Mouse (Mus musculus) CH12.LX (cell line): ENCODE measurements around the gene Ccdc120. TPM values are rescaled to one million over a fixed set of nuclear protein-coding genes. Genes with fewer than 3 reads are reported as not detected.

Source experiments
- DNase-seq: peaks from one replicate; pipeline ENCODE4 v3.0.0-alpha.2; 2013; ENCODE audit errors: extremely low read depth
- H3K27ac ChIP-seq: 2 replicates; pipeline ENCODE4 v1.5.1; 2012; ENCODE audit warnings: low read depth, mild to moderate bottlenecking, control low read depth, moderate library complexity; ENCODE audit not compliant: insufficient read depth
- H3K27me3 ChIP-seq: replicated peaks from 2 replicates; pipeline ENCODE3; 2012; ENCODE audit warnings: inconsistent platforms
- H3K36me3 ChIP-seq, 2 experiments: replicated peaks in 1 of 2; 2 replicates each; pipeline versions ENCODE3 to v1.6.1; 2012; ENCODE audit warnings: inconsistent platforms in 1 of 2, low read length in 1 of 2, mild to moderate bottlenecking in 1 of 2, mixed read lengths in 1 of 2, moderate library complexity in 1 of 2; ENCODE audit not compliant: control insufficient read depth in 1 of 2, insufficient read depth in 1 of 2
- H3K4me1 ChIP-seq, 2 experiments: 2 replicates each; pipeline ENCODE4 v1.6.1; 2012; ENCODE audit warnings: inconsistent platforms in 1 of 2, moderate library complexity in 1 of 2; ENCODE audit not compliant: insufficient read depth in 2 of 2, control insufficient read depth in 1 of 2
- H3K4me2 ChIP-seq: 2 replicates; pipeline ENCODE4 v1.6.1; 2012; ENCODE audit warnings: low read depth, mild to moderate bottlenecking, control low read depth; ENCODE audit not compliant: poor library complexity, insufficient read depth, severe bottlenecking
- H3K4me3 ChIP-seq, 3 experiments: fragments of 150-350 bp in 1 of 3; sonication (generic) in 1 of 3; replicated peaks in 1 of 3; 2 replicates each; pipeline versions ENCODE3 to v1.5.1; 2011 to 2012; ENCODE audit warnings: low read depth in 2 of 3, low read length in 2 of 3, mild to moderate bottlenecking in 2 of 3, moderate library complexity in 2 of 3, control low read depth in 1 of 3, improper control_type of control experiment in 1 of 3, inconsistent platforms in 1 of 3, mixed read lengths in 1 of 3; ENCODE audit not compliant: poor library complexity in 1 of 3
- H3K79me2 ChIP-seq: replicated peaks from 2 replicates; pipeline ENCODE4 v1.6.1; 2012; ENCODE audit warnings: mild to moderate bottlenecking, moderate library complexity; ENCODE audit not compliant: control insufficient read depth, poor library complexity, insufficient read depth, severe bottlenecking; ENCODE audit errors: extremely low read depth
- H3K9ac ChIP-seq: 2 replicates; pipeline ENCODE4 v1.6.1; 2012; ENCODE audit warnings: low read depth, mild to moderate bottlenecking, control low read depth, moderate library complexity; ENCODE audit not compliant: insufficient read depth
- H3K9me3 ChIP-seq: replicated peaks from 2 replicates; pipeline ENCODE3; 2012; ENCODE audit warnings: low read length, inconsistent platforms, mixed read lengths
- BHLHE40 ChIP-seq: IDR thresholded peaks from 2 replicates; pipeline ENCODE4 v1.6.1; 2011; ENCODE audit warnings: mild to moderate bottlenecking, low read depth, low read length, improper control_type of control experiment
- CHD1 ChIP-seq: IDR thresholded peaks from 2 replicates; pipeline ENCODE4 v1.6.1; 2012; ENCODE audit warnings: low read depth, low read length, improper control_type of control experiment, inconsistent platforms
- E2F4 ChIP-seq: IDR thresholded peaks from 2 replicates; pipeline ENCODE4 v1.6.1; 2011; ENCODE audit warnings: low read depth, low read length, improper control_type of control experiment; ENCODE audit not compliant: insufficient replicate concordance
- ELF1 ChIP-seq: IDR thresholded peaks from 2 replicates; pipeline ENCODE4 v1.6.1; 2014; ENCODE audit warnings: low read depth, mild to moderate bottlenecking, inconsistent platforms, low read length, improper control_type of control experiment
- ETS1 ChIP-seq: conservative IDR thresholded peaks from 2 replicates; pipeline ENCODE4 v1.6.1; 2012; ENCODE audit warnings: low read depth, mild to moderate bottlenecking, inconsistent platforms, low read length, improper control_type of control experiment, moderate library complexity
- GABPA ChIP-seq: IDR thresholded peaks from 2 replicates; pipeline ENCODE4 v1.6.1; 2012; ENCODE audit warnings: low read depth, low read length, improper control_type of control experiment, inconsistent platforms; ENCODE audit not compliant: insufficient replicate concordance
- IRF4 ChIP-seq: IDR thresholded peaks from 2 replicates; pipeline ENCODE4 v1.6.1; 2014; ENCODE audit warnings: low read depth, mild to moderate bottlenecking, inconsistent platforms, low read length, improper control_type of control experiment
- JUND ChIP-seq: conservative IDR thresholded peaks from 2 replicates; pipeline ENCODE4 v1.6.1; 2011; ENCODE audit warnings: low read depth, low read length, improper control_type of control experiment
- KAT2A ChIP-seq: IDR thresholded peaks from 2 replicates; pipeline ENCODE4 v1.6.1; 2012; ENCODE audit warnings: low read length, improper control_type of control experiment, inconsistent platforms; ENCODE audit not compliant: insufficient replicate concordance
- MAFK ChIP-seq: IDR thresholded peaks from 2 replicates; pipeline ENCODE4 v1.6.1; 2011; ENCODE audit warnings: low read length, improper control_type of control experiment; ENCODE audit not compliant: insufficient replicate concordance
- MAZ ChIP-seq: IDR thresholded peaks from 2 replicates; pipeline ENCODE4 v1.6.1; 2012; ENCODE audit warnings: low read depth, mild to moderate bottlenecking, inconsistent platforms, low read length, improper control_type of control experiment, moderate library complexity
- MEF2A ChIP-seq: IDR thresholded peaks from 2 replicates; pipeline ENCODE4 v1.6.1; 2014; ENCODE audit warnings: low read depth, mild to moderate bottlenecking, inconsistent platforms, low read length, improper control_type of control experiment, borderline replicate concordance
- MXI1 ChIP-seq: IDR thresholded peaks from 2 replicates; pipeline ENCODE4 v1.6.1; 2011; ENCODE audit warnings: mild to moderate bottlenecking, low read depth, low read length, improper control_type of control experiment
- NELFE ChIP-seq: IDR thresholded peaks from 2 replicates; pipeline ENCODE4 v1.6.1; 2011; ENCODE audit warnings: low read depth, low read length, improper control_type of control experiment
- NRF1 ChIP-seq: IDR thresholded peaks from 2 replicates; pipeline ENCODE4 v1.6.1; 2014; ENCODE audit warnings: low read depth, mild to moderate bottlenecking, inconsistent platforms, low read length, improper control_type of control experiment, moderate library complexity
- POLR2AphosphoS2 ChIP-seq: IDR thresholded peaks from 2 replicates; pipeline ENCODE4 v1.6.1; 2011; ENCODE audit warnings: low read depth, low read length, improper control_type of control experiment
- RAD21 ChIP-seq: IDR thresholded peaks from 2 replicates; pipeline ENCODE4 v1.6.1; 2011; ENCODE audit warnings: low read depth, mild to moderate bottlenecking, low read length, improper control_type of control experiment, moderate library complexity
- RCOR1 ChIP-seq: conservative IDR thresholded peaks from 2 replicates; pipeline ENCODE4 v1.6.1; 2012; ENCODE audit warnings: low read depth, mild to moderate bottlenecking, inconsistent platforms, low read length, improper control_type of control experiment
- SIN3A ChIP-seq: IDR thresholded peaks from 2 replicates; pipeline ENCODE4 v1.6.1; 2012; ENCODE audit warnings: low read length, improper control_type of control experiment, inconsistent platforms
- TBP ChIP-seq: conservative IDR thresholded peaks from 2 replicates; pipeline ENCODE4 v1.6.1; 2011; ENCODE audit warnings: low read depth, low read length, improper control_type of control experiment
- UBTF ChIP-seq: IDR thresholded peaks from 2 replicates; pipeline ENCODE4 v1.6.1; 2012; ENCODE audit warnings: low read depth, mild to moderate bottlenecking, inconsistent platforms, low read length, improper control_type of control experiment, moderate library complexity
- USF2 ChIP-seq: conservative IDR thresholded peaks from 2 replicates; pipeline ENCODE4 v1.6.1; 2011; ENCODE audit warnings: low read depth, low read length, improper control_type of control experiment
- ZKSCAN1 ChIP-seq: IDR thresholded peaks from 2 replicates; pipeline ENCODE4 v1.6.1; 2012; ENCODE audit warnings: low read depth, inconsistent platforms, low read length, improper control_type of control experiment, borderline replicate concordance
- ZMIZ1 ChIP-seq: IDR thresholded peaks from 2 replicates; pipeline ENCODE4 v1.6.1; 2012; ENCODE audit warnings: low read depth, mild to moderate bottlenecking, inconsistent platforms, low read length, improper control_type of control experiment
- dilution Hi-C: fragments of 300-500 bp; cut with MboI; formaldehyde crosslinking; loops from 2 replicates; pipeline ENCODE4 v1.14.3; 2020; ENCODE audit warnings: low sequenced_read_pairs; ENCODE audit not compliant: extremely low pct_unique_long_range_greater_than_20kb, extremely low pct_ligation_motif_present
- in situ Hi-C: fragments of 300-500 bp; cut with MboI; formaldehyde crosslinking; loops from 3 replicates; pipeline ENCODE4 v1.14.3; 2019; ENCODE audit warnings: low sequenced_read_pairs, low pct_ligation_motif_present, low pct_unique_long_range_greater_than_20kb, mixed read lengths
- polyA plus RNA-seq: library from polyadenylated mRNA; unstranded; fragments of >175 nt; gene quantifications from 2 replicates; pipeline ENCODE4 v1.2.1, GENCODE M21; 2012; ENCODE audit warnings: low read depth; ENCODE audit not compliant: insufficient read length
- total RNA-seq, 2 experiments: library from RNA; depleted of rRNA; stranded (reverse); fragments of 300-350 nt in 1 of 2; fragments of >200 nt in 1 of 2; gene quantifications; 2 replicates each; pipeline ENCODE4 v1.2.3; 2012 to 2014

Gene Ccdc120
- total and polyA plus RNA-seq, 3 experiments = 4.4 to 9.0 (median 6.9) TPM

- H3K9me3 ChIP-seq = no peaks in the 10 kb centered on the region
- no peak for DNase-seq
- no peak overlapping the region for H3K9ac ChIP-seq
- H3K4me2 ChIP-seq = no peak overlapping the region
- dilution Hi-C loops = no loop called here
- peaks cover 20% of the 10 kb centered on the region for H3K79me2 ChIP-seq
- H3K4me1 ChIP-seq = peaks cover 2 to 19% of the 10 kb centered on the region in 2 experiments; a peak in 3 of 4 replicates
- no peak overlapping the region for H3K4me3 ChIP-seq
- peaks cover 37 to 53% of the 10 kb centered on the region in 2 experiments for H3K36me3 ChIP-seq
- TF ChIP-seq RAD21 = no peak
- TF ChIP-seq MAFK = 0 out of 2 replicates have a peak, but pooled peaks have one; percentile 5
- TF ChIP-seq, all 38 proteins: peak for 1
- in situ Hi-C loops = no loop called here
- H3K27me3 ChIP-seq = no peaks in the 10 kb centered on the region
- no peak overlapping the region for H3K27ac ChIP-seq
These were observed 15.1 kb upstream of the Ccdc120 start for GRCm38 (mm10) chrX:7765764-7766163.

GRCm38 (mm10) chrX:7765281-7765670 is 14.6 kb upstream of the Ccdc120 start:
- no peak overlapping the region for H3K9ac ChIP-seq
- H3K36me3 ChIP-seq = peaks cover 33 to 48% of the 10 kb centered on the region in 2 experiments
- H3K79me2 ChIP-seq = peaks cover 20% of the 10 kb centered on the region
- dilution Hi-C loops = no loop called here
- DNase-seq = no peak
- no peaks in the 10 kb centered on the region for H3K27me3 ChIP-seq
- no peak overlapping the region for H3K27ac ChIP-seq
- peaks cover 2 to 19% of the 10 kb centered on the region in 2 experiments; a peak in 3 of 4 replicates for H3K4me1 ChIP-seq
- no peak for TF ChIP-seq MXI1
- no peak for TF ChIP-seq SIN3A
- TF ChIP-seq IRF4 = no peak
- TF ChIP-seq TBP = no peak
- no peak for TF ChIP-seq UBTF
- no peak for TF ChIP-seq RAD21
- no peak for TF ChIP-seq ZKSCAN1
- no peak for TF ChIP-seq MEF2A
- no peak overlapping the region for H3K4me2 ChIP-seq
- in situ Hi-C loops = no loop called here
- H3K4me3 ChIP-seq = no peak overlapping the region
- H3K9me3 ChIP-seq = no peaks in the 10 kb centered on the region

- peaks cover 2 to 19% of the 10 kb centered on the region in 2 experiments; a peak in 3 of 4 replicates for H3K4me1 ChIP-seq
- H3K27ac ChIP-seq = no peak overlapping the region
- H3K4me3 ChIP-seq = peak overlapping the region in 2 of 3 experiments; percentile 70 to 88
- H3K4me2 ChIP-seq = peak overlapping the region; percentile 41
- peaks cover 20% of the 10 kb centered on the region for H3K79me2 ChIP-seq
- dilution Hi-C loops = no loop called here
- in situ Hi-C loops = no loop called here
- DNase-seq = no peak
- no peaks in the 10 kb centered on the region for H3K27me3 ChIP-seq
- peaks cover 31 to 43% of the 10 kb centered on the region in 2 experiments for H3K36me3 ChIP-seq
- H3K9me3 ChIP-seq = no peaks in the 10 kb centered on the region
- H3K9ac ChIP-seq = no peak overlapping the region
- no peak for TF ChIP-seq TBP
- no peak for TF ChIP-seq MXI1
- TF ChIP-seq NELFE = no peak
- TF ChIP-seq POLR2AphosphoS2 = no peak
- TF ChIP-seq GABPA = no peak
- TF ChIP-seq JUND = no peak
- TF ChIP-seq RAD21 = no peak
- TF ChIP-seq USF2 = no peak
- no peak for TF ChIP-seq ZMIZ1
- no peak for TF ChIP-seq CHD1
- no peak for TF ChIP-seq ELF1
- TF ChIP-seq NRF1 = no peak
- no peak for TF ChIP-seq ETS1
- TF ChIP-seq E2F4 = no peak
- TF ChIP-seq MAZ = no peak
- TF ChIP-seq RCOR1 = no peak
- no peak for TF ChIP-seq KAT2A
- TF ChIP-seq BHLHE40 = no peak
These were observed 14.1 kb upstream of the Ccdc120 start for GRCm38 (mm10) chrX:7764657-7765280.
